Mouse (Mus musculus): ENCODE results near the gene Hivep1. TPM values are rescaled to one million over a fixed set of nuclear protein-coding genes. Genes with fewer than 3 reads are reported as not detected.

Hivep1 gene
- polyA plus RNA-seq, 1 experiment from 2014 or later, result 4.6 TPM

GRCm38 (mm10) chr13:42121106-42121776 lies 69.4 kb downstream of the Hivep1 start:
- Histone ChIP-seq H3K4me3 (no peak overlapping the region), H3K4me2 (no peak overlapping the region), H3K27me3 (replicated peaks) (no peaks in the 10 kb centered on the region), H3K4me1 (peaks cover 30% of the 10 kb centered on the region), H3K27ac (no peak overlapping the region), H3K9me3 (replicated peaks) (no peaks in the 10 kb centered on the region), H3K36me3 (no peaks in the 10 kb centered on the region), H3K9ac (no peak overlapping the region)
- 62% methylated on average over 5 of the region's 5 CpGs for WGBS (ENCODE audit: insufficient replicate concordance)
- no peak for ATAC-seq

DNA sequence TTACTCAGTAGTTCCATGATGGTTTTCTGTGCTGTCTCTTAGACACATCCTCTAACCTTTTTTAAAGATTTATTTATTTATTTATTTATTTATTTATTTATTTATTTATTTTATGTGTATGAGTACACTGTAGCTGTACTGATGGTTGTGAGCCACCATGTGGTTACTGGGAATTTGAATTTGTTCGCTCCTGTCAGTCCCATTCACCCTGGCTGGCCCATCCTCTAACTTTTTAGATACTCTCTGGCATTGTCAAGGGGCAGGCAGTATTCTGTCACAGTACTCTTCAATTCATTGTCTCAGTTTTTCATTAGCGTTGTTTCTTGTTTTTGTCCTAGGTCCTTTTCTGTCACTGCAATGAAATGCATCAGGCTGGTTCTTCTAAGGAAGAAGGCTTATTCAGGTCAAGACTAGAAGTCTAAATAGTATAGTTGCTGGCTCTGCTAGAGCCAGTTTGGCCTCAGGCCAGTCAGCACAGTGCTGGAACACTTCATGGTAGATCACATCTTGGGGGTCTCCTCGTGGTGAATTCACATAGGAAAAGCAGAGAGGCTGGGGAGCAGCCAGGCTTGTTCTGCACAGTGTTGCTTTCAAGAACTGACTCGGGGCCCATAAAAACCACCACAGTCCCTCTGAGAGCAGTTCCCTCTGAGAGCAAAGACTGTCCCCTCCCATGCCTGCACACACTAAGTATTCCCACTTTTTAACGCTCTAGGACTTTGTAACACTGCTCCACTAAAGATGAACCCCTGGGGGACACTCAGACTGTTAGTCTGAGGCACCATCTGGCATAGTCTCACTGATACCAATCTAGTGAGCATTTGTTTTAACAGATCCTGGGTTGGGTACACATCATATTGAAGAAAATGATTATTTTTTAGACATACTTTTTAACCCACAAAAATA lies 70.2 kb downstream of the Hivep1 start:
- H3K4me1 ChIP-seq, result peaks cover 30% of the 10 kb centered on the region
- no peak overlapping the region for H3K4me2 ChIP-seq
- no peaks in the 10 kb centered on the region for H3K9me3 ChIP-seq (replicated peaks)
- no peak overlapping the region for H3K27ac ChIP-seq
- H3K4me3 ChIP-seq, result no peak overlapping the region
- whole genome bisulfite sequencing (ENCODE audit: insufficient replicate concordance), result 77% methylated on average over 5 of the region's 5 CpGs
- H3K9ac ChIP-seq, result no peak overlapping the region
- no peaks in the 10 kb centered on the region for H3K27me3 ChIP-seq (replicated peaks)
- no peak for ATAC-seq
- H3K36me3 ChIP-seq, result no peaks in the 10 kb centered on the region

DNA sequence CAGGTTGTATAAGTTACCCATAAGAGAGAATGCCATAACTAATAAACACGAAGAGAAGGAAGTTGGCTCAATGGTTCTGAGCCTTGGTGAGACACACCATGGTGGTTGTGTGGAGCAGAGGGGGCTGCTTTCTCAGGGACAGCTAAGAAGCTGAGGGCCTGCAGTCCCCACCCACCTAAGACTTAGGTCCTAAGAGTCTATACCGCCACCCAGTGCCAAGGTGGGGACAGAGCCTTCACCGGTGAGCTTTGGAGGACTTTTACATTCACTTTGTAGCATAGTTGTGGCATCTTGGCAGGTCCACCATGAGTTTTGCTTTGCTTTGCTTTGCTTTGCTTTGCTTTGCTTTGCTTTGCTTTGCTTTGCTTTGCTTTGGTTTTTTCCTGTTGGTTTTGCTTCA lies 92.8 kb downstream of the Hivep1 start:
- Histone ChIP-seq H3K27me3 (replicated peaks) (no peaks in the 10 kb centered on the region), H3K36me3 (peaks cover 6% of the 10 kb centered on the region; the same call in 1 of the 2 replicates), H3K9ac (no peak overlapping the region), H3K4me1 (peaks cover 7% of the 10 kb centered on the region; the same call in 1 of the 2 replicates), H3K27ac (no peak overlapping the region), H3K4me3 (no peak overlapping the region), H3K4me2 (no peak overlapping the region), H3K9me3 (replicated peaks) (no peaks in the 10 kb centered on the region)
- WGBS (ENCODE audit: insufficient replicate concordance), result 51% methylated on average over 3 of the region's 3 CpGs
- ATAC-seq, result no peak

- WGBS (ENCODE audit: insufficient replicate concordance), result 32% methylated on average over 9 of the region's 9 CpGs
- H3K9ac ChIP-seq, result no peak overlapping the region
These were observed 97.7 kb downstream of the Hivep1 start for GRCm38 (mm10) chr13:42149328-42150071.

GRCm38 (mm10) chr13:42150072-42150450 lies 98.2 kb downstream of the Hivep1 start:
- Histone ChIP-seq H3K9ac (no peak overlapping the region), H3K9me3 (replicated peaks) (no peaks in the 10 kb centered on the region), H3K36me3 (peaks cover 8% of the 10 kb centered on the region), H3K27me3 (replicated peaks) (no peaks in the 10 kb centered on the region), H3K4me1 (peaks cover 14% of the 10 kb centered on the region; the same call in 1 of the 2 replicates), H3K4me2 (no peak overlapping the region), H3K4me3 (no peak overlapping the region), H3K27ac (no peak overlapping the region)
- ATAC-seq, result no peak
- WGBS (ENCODE audit: insufficient replicate concordance), result 15% methylated on average over 5 of the region's 5 CpGs

More at GRCm38 (mm10) chr13:42149328-42150071, 97.7 kb downstream of the Hivep1 start:
- no peaks in the 10 kb centered on the region for H3K27me3 ChIP-seq (replicated peaks)
- H3K36me3 ChIP-seq, result peaks cover 2% of the 10 kb centered on the region
- H3K9me3 ChIP-seq (replicated peaks), result no peaks in the 10 kb centered on the region
- no peak for ATAC-seq
- no peak overlapping the region for H3K4me2 ChIP-seq
- no peak overlapping the region for H3K4me3 ChIP-seq
- no peak overlapping the region for H3K27ac ChIP-seq
- peaks cover 14% of the 10 kb centered on the region; the same call in 1 of the 2 replicates for H3K4me1 ChIP-seq

GRCm38 (mm10) chr13:42150462-42151127 lies 98.8 kb downstream of the Hivep1 start:
- WGBS (ENCODE audit: insufficient replicate concordance), result 77% methylated on average over 9 of the region's 9 CpGs
- Histone ChIP-seq H3K27me3 (replicated peaks) (no peaks in the 10 kb centered on the region), H3K27ac (no peak overlapping the region), H3K36me3 (peaks cover 13% of the 10 kb centered on the region), H3K9me3 (replicated peaks) (no peaks in the 10 kb centered on the region), H3K9ac (no peak overlapping the region), H3K4me2 (no peak overlapping the region), H3K4me3 (no peak overlapping the region), H3K4me1 (peaks cover 14% of the 10 kb centered on the region; the same call in 1 of the 2 replicates)
- ATAC-seq, result no peak

DNA sequence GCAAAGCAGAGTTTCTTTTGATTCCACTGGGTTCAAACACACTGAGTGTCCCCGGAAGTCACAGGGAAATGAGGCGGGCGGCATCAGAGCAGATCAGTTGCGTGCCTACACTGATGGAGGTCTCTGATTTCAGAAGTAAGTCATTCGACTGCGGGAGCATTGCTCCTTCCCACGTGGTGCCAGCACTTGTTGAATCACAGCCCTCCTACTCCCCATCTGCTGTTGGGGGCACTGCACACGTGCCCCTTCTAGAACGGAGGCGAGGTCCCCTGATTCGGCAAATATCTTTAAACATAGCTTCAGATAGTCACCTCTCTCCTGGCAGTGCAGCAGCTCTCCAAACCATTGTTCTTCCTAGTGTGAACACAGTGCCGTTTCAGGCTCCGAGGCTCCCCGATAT lies 106.4 kb downstream of the Hivep1 start:
- no peak overlapping the region for H3K4me2 ChIP-seq
- no peaks in the 10 kb centered on the region for H3K4me1 ChIP-seq
- H3K27ac ChIP-seq, result no peak overlapping the region
- 83% methylated on average over 14 of the region's 14 CpGs for WGBS (ENCODE audit: insufficient replicate concordance)
- no peak overlapping the region for H3K9ac ChIP-seq
- peaks cover 51% of the 10 kb centered on the region for H3K36me3 ChIP-seq
- no peak for ATAC-seq
- no peak overlapping the region for H3K4me3 ChIP-seq
- no peaks in the 10 kb centered on the region for H3K27me3 ChIP-seq (replicated peaks)
- H3K9me3 ChIP-seq (replicated peaks), result no peaks in the 10 kb centered on the region

GRCm38 (mm10) chr13:42159416-42160185 lies 107.8 kb downstream of the Hivep1 start:
- no peak overlapping the region for H3K27ac ChIP-seq
- H3K27me3 ChIP-seq (replicated peaks), result no peaks in the 10 kb centered on the region
- H3K4me1 ChIP-seq, result no peaks in the 10 kb centered on the region
- no peaks in the 10 kb centered on the region for H3K9me3 ChIP-seq (replicated peaks)
- no peak overlapping the region for H3K4me2 ChIP-seq
- H3K4me3 ChIP-seq, result no peak overlapping the region
- H3K9ac ChIP-seq, result no peak overlapping the region
- peaks cover 47% of the 10 kb centered on the region for H3K36me3 ChIP-seq
- WGBS (ENCODE audit: insufficient replicate concordance), result 80% methylated on average over 14 of the region's 14 CpGs
- no peak for ATAC-seq

- Histone ChIP-seq H3K4me2 (no peak overlapping the region), H3K4me1 (no peaks in the 10 kb centered on the region), H3K36me3 (peaks cover 16% of the 10 kb centered on the region), H3K9me3 (replicated peaks) (no peaks in the 10 kb centered on the region), H3K4me3 (no peak overlapping the region), H3K9ac (no peak overlapping the region), H3K27ac (no peak overlapping the region), H3K27me3 (replicated peaks) (no peaks in the 10 kb centered on the region)
- 81% methylated on average over 1 of the region's 1 CpGs for WGBS (ENCODE audit: insufficient replicate concordance)
- ATAC-seq, result no peak
These were observed 119.0 kb downstream of the Hivep1 start for GRCm38 (mm10) chr13:42170802-42171201.

DNA sequence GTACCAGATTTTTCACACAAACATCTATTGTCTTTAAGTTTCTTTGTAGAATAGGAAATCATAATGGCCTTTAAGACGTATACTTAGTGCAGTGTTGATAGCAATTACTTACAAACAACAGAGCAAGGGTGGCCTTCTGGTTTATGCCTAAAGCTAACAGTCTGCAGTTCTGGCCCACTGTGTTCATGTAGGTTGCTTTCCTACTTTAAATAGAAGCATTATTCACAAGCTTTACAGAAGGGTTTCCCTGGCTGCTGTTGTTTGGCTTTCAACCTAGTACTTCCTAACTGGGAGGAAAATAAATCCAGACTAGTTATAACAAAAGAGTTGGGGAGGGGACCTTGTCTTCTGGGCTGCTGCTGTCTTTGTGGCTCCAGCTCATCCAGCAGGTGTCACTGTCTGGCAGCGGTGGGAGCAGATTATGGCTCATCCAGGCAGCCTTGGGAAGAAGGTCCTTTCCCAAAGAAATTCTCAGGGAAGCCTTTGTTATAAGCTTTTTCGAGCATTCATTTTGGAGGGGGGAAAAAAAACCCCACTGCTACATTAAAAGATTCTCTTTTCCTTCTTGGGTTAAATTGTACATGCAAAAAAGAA lies 123.1 kb downstream of the Hivep1 start:
- peaks cover 16% of the 10 kb centered on the region for H3K36me3 ChIP-seq
- no peak overlapping the region for H3K4me3 ChIP-seq
- H3K9ac ChIP-seq, result no peak overlapping the region
- ATAC-seq, result no peak
- no peak overlapping the region for H3K27ac ChIP-seq
- H3K27me3 ChIP-seq (replicated peaks), result no peaks in the 10 kb centered on the region
- 53% methylated on average over 3 of the region's 3 CpGs for WGBS (ENCODE audit: insufficient replicate concordance)
- H3K9me3 ChIP-seq (replicated peaks), result no peaks in the 10 kb centered on the region
- no peak overlapping the region for H3K4me2 ChIP-seq
- H3K4me1 ChIP-seq, result no peaks in the 10 kb centered on the region

DNA sequence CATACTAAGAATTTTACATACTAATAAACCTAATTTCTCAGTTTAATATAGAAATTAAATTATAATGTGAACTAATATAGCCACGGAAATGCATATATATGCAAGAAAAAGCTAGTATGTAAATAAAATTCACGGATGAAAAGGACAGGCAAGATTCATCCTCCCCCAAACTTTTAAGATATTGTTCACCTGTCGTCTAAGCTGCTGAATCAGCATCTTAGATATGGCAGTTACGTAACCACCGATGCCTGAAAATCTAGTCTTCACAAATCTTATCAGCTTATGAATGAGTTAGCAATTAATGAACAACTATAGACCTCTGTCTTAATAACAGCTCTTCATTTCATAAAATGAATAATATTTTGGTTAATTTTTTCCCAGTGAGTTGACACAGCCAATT lies 130.8 kb downstream of the Hivep1 start:
- peaks cover 25% of the 10 kb centered on the region for H3K36me3 ChIP-seq
- H3K27me3 ChIP-seq (replicated peaks), result no peaks in the 10 kb centered on the region
- no peak for ATAC-seq
- no peaks in the 10 kb centered on the region for H3K4me1 ChIP-seq
- H3K27ac ChIP-seq, result no peak overlapping the region
- no peak overlapping the region for H3K9ac ChIP-seq
- 79% methylated on average over 5 of the region's 5 CpGs for WGBS (ENCODE audit: insufficient replicate concordance)
- no peak overlapping the region for H3K4me2 ChIP-seq
- no peaks in the 10 kb centered on the region for H3K9me3 ChIP-seq (replicated peaks)
- no peak overlapping the region for H3K4me3 ChIP-seq

Measured in liver, embryonic 12.5 days (tissue).